Mouse (Mus musculus): ENCODE data around the gene Tdgf1. TPM values are rescaled to one million over a fixed set of nuclear protein-coding genes. Genes with fewer than 3 reads are reported as not detected.

Tdgf1 gene
- total RNA-seq, 1 experiment from 2014 or later, result not detected

- DNase-seq, result peak; percentile 77
These were observed 7.8 kb upstream of the Tdgf1 start for GRCm38 (mm10) chr9:110953550-110954461.

GRCm38 (mm10) chr9:110952931-110953549 lies 7.1 kb upstream of the Tdgf1 start:
- DNase-seq, result no peak

- no peak for DNase-seq
These were observed 6.4 kb upstream of the Tdgf1 start for GRCm38 (mm10) chr9:110952398-110952797.

GRCm38 (mm10) chr9:110951866-110952265 lies 5.9 kb upstream of the Tdgf1 start:
- no peak for DNase-seq

GRCm38 (mm10) chr9:110951397-110951796 lies 5.4 kb upstream of the Tdgf1 start, which contains the start of gene Lrrc2:
TSS of gene Lrrc2 (plus strand) at chr9:110951545.
- DNase-seq, result no peak

- DNase-seq, result no peak
These were observed 4.2 kb upstream of the Tdgf1 start for GRCm38 (mm10) chr9:110950109-110950508.

GRCm38 (mm10) chr9:110948813-110949310 lies 2.9 kb upstream of the Tdgf1 start:
- DNase-seq, result no peak

GRCm38 (mm10) chr9:110947900-110948299 lies 1.9 kb upstream of the Tdgf1 start:
- no peak for DNase-seq

- DNase-seq, result no peak
These were observed 1.3 kb upstream of the Tdgf1 start for GRCm38 (mm10) chr9:110947261-110947661.

- no peak for DNase-seq
These were observed 638 bp upstream of the Tdgf1 start for GRCm38 (mm10) chr9:110946548-110947044.

GRCm38 (mm10) chr9:110945343-110945742 lies 615 bp downstream of the Tdgf1 start:
- DNase-seq, result no peak

GRCm38 (mm10) chr9:110944265-110944664 lies 1.7 kb downstream of the Tdgf1 start:
- no peak for DNase-seq

GRCm38 (mm10) chr9:110937506-110938490 lies 8.2 kb downstream of the Tdgf1 start:
- peak; percentile 31 for DNase-seq

GRCm38 (mm10) chr9:110935941-110936340 lies 10.0 kb downstream of the Tdgf1 start:
- DNase-seq, result no peak

GRCm38 (mm10) chr9:110933850-110934437 lies 12.0 kb downstream of the Tdgf1 start:
- no peak for DNase-seq

- no peak for DNase-seq
These were observed 14.4 kb downstream of the Tdgf1 start for GRCm38 (mm10) chr9:110931573-110931972.

GRCm38 (mm10) chr9:110922759-110923158 lies 23.2 kb downstream of the Tdgf1 start:
- peak; percentile 86 for DNase-seq

GRCm38 (mm10) chr9:110920665-110921419 lies 25.1 kb downstream of the Tdgf1 start:
- no peak for DNase-seq

GRCm38 (mm10) chr9:110916786-110917185 lies 29.2 kb downstream of the Tdgf1 start, which contains the start of gene Fam240a:
TSS of gene Fam240a (minus strand) at chr9:110916861.
- DNase-seq, result no peak

- DNase-seq, result no peak
These were observed 30.5 kb downstream of the Tdgf1 start for GRCm38 (mm10) chr9:110915466-110915865.

All from adrenal gland, postnatal 25 days (tissue).